Mouse (Mus musculus): ENCODE data around the gene Rimbp3.

DNA sequence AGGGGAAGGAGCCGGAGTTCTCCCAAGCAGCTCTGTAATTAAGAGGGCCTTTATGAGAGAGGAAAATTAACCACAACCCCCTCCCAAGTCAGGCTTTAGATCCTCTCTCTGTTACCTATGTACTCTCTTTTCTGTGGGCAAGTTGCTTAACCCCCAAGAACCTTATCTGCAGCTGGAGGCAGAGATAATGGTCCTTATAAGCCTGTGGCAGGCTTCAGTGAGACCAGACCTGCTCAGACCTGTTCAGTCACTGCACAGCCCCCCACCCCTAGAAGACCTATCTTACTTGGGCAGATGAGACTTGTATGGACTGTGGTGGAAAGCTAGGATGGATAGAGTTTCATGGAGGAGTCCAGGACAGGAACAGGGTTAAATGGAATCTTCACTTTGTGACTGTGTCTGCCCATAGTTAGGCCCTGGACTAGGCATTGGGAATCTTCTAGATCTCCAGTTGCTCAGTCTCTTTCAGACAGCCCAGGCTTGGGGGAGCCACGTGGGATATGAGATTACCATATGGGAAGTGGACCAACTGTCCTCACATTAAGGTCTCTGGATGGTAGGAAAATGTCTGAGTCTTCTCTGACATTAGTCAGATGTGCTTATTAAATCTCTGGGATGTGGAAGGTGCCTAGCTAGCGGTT, 43.8 kb downstream of the Rimbp3 start:
- TF ChIP-seq CTCF (IDR thresholded peaks at IDR 0.05; ENCODE audit: low read depth, low read length), result no peak
- TF ChIP-seq POLR2A (IDR thresholded peaks at IDR 0.05; ENCODE audit: extremely low read depth, insufficient read depth, low read length), result no peak

All from liver, adult 2 months (tissue).